Mouse (Mus musculus) ovary, postnatal 36 days (tissue): ENCODE results near the gene Msantd3.

Experiments
- DNase-seq: peaks from one replicate; pipeline ENCODE4 v3.0.0; 2022; ENCODE audit warnings: low spot score, mixed read lengths

The Msantd3 gene

GRCm38 (mm10) chr4:48555729-48556128 is 16.0 kb downstream of the Msantd3 start:
- DNase-seq: no peak

GRCm38 (mm10) chr4:48559652-48560051 is 19.9 kb downstream of the Msantd3 start:
- no peak for DNase-seq

GRCm38 (mm10) chr4:48561824-48562223 is 22.1 kb downstream of the Msantd3 start:
- DNase-seq: no peak

- DNase-seq: no peak
Measured at GRCm38 (mm10) chr4:48564962-48565361, 25.2 kb downstream of the Msantd3 start.

GRCm38 (mm10) chr4:48576361-48576760 is 36.6 kb downstream of the Msantd3 start:
- no peak for DNase-seq

- DNase-seq: no peak
Measured at GRCm38 (mm10) chr4:48577831-48578230, 38.1 kb downstream of the Msantd3 start.

- DNase-seq: no peak
Measured at GRCm38 (mm10) chr4:48578399-48578798, 38.7 kb downstream of the Msantd3 start.

GRCm38 (mm10) chr4:48579475-48580110 is 39.9 kb downstream of the Msantd3 start:
- DNase-seq: no peak

- no peak for DNase-seq
Measured at GRCm38 (mm10) chr4:48581201-48581600, 41.5 kb downstream of the Msantd3 start.

- no peak for DNase-seq
Measured at GRCm38 (mm10) chr4:48581993-48582392, 42.3 kb downstream of the Msantd3 start.

GRCm38 (mm10) chr4:48582941-48583340 is 43.2 kb downstream of the Msantd3 start:
- DNase-seq: no peak

GRCm38 (mm10) chr4:48584421-48585240 is 44.9 kb downstream of the Msantd3 start, which contains the start of gene Tmeff1:
Gene Tmeff1 (plus strand): TSS chr4:48585174.
- peak; percentile 53 for DNase-seq

GRCm38 (mm10) chr4:48585241-48586098 is 45.7 kb downstream of the Msantd3 start:
- DNase-seq: peak; percentile 56

- DNase-seq: peak; percentile 28
Measured at GRCm38 (mm10) chr4:48586099-48586821, 46.5 kb downstream of the Msantd3 start.

- no peak for DNase-seq
Measured at GRCm38 (mm10) chr4:48587526-48587925, 47.8 kb downstream of the Msantd3 start.

GRCm38 (mm10) chr4:48588576-48588975 is 48.8 kb downstream of the Msantd3 start:
- DNase-seq: no peak

GRCm38 (mm10) chr4:48590862-48591261 is 51.1 kb downstream of the Msantd3 start:
- no peak for DNase-seq

- DNase-seq: no peak
Measured at GRCm38 (mm10) chr4:48591390-48591789, 51.7 kb downstream of the Msantd3 start.

GRCm38 (mm10) chr4:48592328-48592727 is 52.6 kb downstream of the Msantd3 start:
- DNase-seq: no peak

GRCm38 (mm10) chr4:48592844-48593243 is 53.1 kb downstream of the Msantd3 start:
- no peak for DNase-seq

- no peak for DNase-seq
Measured at GRCm38 (mm10) chr4:48596111-48596510, 56.4 kb downstream of the Msantd3 start.

GRCm38 (mm10) chr4:48605650-48606049 is 65.9 kb downstream of the Msantd3 start:
- no peak for DNase-seq
